Mouse (Mus musculus) thymus, adult 2 months (tissue): Measurements from ENCODE around the gene Ubash3b.

Source experiments
- CTCF ChIP-seq: fragments of 200-500 bp; IDR thresholded peaks from 2 replicates; pipeline ENCODE4 v1.5.1; 2012; ENCODE audit warnings: mild to moderate bottlenecking, control low read depth, low read length, moderate library complexity, borderline replicate concordance; ENCODE audit not compliant: control insufficient read depth, poor library complexity, insufficient read depth; ENCODE audit errors: extremely low read depth
- POLR2A ChIP-seq: fragments of 200-500 bp; IDR thresholded peaks from 2 replicates; pipeline ENCODE4 v1.6.1; 2012; ENCODE audit warnings: mild to moderate bottlenecking, low read length, control low read depth, moderate library complexity; ENCODE audit not compliant: control insufficient read depth, poor library complexity, insufficient read depth; ENCODE audit errors: extremely low read depth

DNA sequence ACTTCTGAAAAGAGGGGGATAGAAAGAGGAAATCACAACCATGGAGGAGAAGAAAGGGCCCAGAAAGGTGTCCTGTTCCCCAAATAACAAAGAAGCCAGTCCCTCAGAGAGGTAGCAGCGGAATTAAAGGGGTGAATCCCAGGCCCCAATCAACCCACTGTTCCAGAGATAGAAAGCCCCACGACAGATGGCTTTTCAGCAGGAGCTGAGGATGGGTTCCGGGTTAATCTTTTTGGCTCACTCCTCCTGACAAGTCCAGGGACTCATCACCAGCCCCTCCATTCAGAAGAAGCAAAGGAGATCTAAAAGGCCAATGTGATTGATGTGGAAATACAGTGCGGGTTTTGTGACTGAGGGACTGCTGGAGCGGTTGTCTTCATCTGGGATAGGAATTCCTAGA lies 117.9 kb downstream of the Ubash3b start:
- TF ChIP-seq CTCF, result no peak
- TF ChIP-seq POLR2A, result no peak
